Mouse (Mus musculus): ENCODE measurements around the gene Ccdc107.
"Not testable (repeated sequence)": the region's sequence is repeated elsewhere in the genome, so short reads cannot be mapped to it uniquely, and the experiment has no call there.

- not testable (repeated sequence) for TF ChIP-seq CTCF, POLR2A (IDR thresholded peaks at IDR 0.05; ENCODE audit: insufficient read depth, low read depth, low read length)
Measured at GRCm38 (mm10) chr4:43485666-43486065, 7.0 kb upstream of the Ccdc107 start.

Measured in olfactory bulb, adult 2 months (tissue).